Mouse (Mus musculus): ENCODE measurements at regions not wholly inside any gene's neighbourhood (a gene's known extent, or its start where the extent isn't known, plus 50 kb on each side); places are given as distances from the start of the nearest gene placed in this dataset.

DNA sequence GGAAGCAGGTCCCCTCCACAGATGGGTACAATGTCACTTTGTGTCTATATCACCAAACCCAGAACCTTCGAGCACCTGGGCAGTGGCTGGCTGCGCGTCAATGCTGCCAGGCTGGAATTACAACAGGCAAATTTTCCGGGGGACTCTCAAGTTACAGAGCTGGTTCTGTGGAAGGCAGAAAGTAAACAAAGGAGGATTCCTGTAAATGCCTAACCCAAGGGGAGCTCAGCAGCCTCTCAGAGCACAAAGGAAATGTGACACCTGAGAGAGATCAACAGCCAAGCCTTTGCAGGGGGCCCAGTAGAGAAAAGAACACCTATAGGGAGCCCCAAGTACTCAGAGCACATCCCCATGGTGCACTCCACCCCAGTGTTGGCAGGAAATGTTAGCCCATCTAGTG, 70.7 kb downstream of the Setd4 start:
- 8% methylated on average over 4 of the region's 4 CpGs for WGBS
- peaks cover 8% of the 10 kb centered on the region for H3K27me3 ChIP-seq
- ATAC-seq (replicated peaks; ENCODE audit: insufficient number of reproducible peaks, insufficient read depth, low FRiP score, low read depth) = no peak
- no peak overlapping the region for H3K4me3 ChIP-seq
- no peak overlapping the region for H3K9ac ChIP-seq
- no peaks in the 10 kb centered on the region for H3K4me1 ChIP-seq (replicated peaks)
- H3K27ac ChIP-seq = no peak overlapping the region
- no peaks in the 10 kb centered on the region for H3K36me3 ChIP-seq
- no peak overlapping the region for H3K4me2 ChIP-seq
- no peaks in the 10 kb centered on the region for H3K9me3 ChIP-seq (replicated peaks)

DNA sequence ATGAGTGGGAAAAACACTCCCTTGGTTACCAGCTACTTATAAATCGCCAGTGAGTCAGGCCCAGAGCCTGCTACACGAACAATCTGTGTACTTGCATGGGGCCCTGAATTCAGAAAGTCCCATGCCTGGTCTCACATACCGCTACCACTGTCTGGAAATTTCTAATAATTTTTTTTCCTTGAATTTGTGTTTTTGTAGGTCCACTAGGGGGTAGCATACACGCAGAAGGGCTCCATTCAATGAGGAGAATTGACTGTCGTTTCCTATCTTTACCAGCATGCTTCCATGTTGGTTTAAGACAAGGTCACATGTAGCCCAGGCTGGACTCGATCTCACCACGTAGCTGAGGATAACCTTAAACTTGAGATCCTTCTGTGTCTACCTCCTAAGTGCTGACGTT, 71.9 kb downstream of the Setd4 start:
- no peak for ATAC-seq (replicated peaks; ENCODE audit: insufficient number of reproducible peaks, insufficient read depth, low FRiP score, low read depth)
- H3K4me2 ChIP-seq = no peak overlapping the region
- no peaks in the 10 kb centered on the region for H3K9me3 ChIP-seq (replicated peaks)
- no peak overlapping the region for H3K9ac ChIP-seq
- no peak overlapping the region for H3K4me3 ChIP-seq
- H3K27me3 ChIP-seq = peaks cover 10% of the 10 kb centered on the region
- no peaks in the 10 kb centered on the region for H3K4me1 ChIP-seq (replicated peaks)
- H3K27ac ChIP-seq = no peak overlapping the region
- H3K36me3 ChIP-seq = no peaks in the 10 kb centered on the region
- 70% methylated on average over 8 of the region's 8 CpGs for WGBS

- no peaks in the 10 kb centered on the region for H3K4me1 ChIP-seq (replicated peaks)
- WGBS = 66% methylated on average over 2 of the region's 2 CpGs
- no peak overlapping the region for H3K27ac ChIP-seq
- H3K36me3 ChIP-seq = no peaks in the 10 kb centered on the region
- no peak overlapping the region for H3K9ac ChIP-seq
- H3K9me3 ChIP-seq (replicated peaks) = no peaks in the 10 kb centered on the region
- H3K4me3 ChIP-seq = no peak overlapping the region
- H3K4me2 ChIP-seq = no peak overlapping the region
- no peak for ATAC-seq (replicated peaks; ENCODE audit: insufficient number of reproducible peaks, insufficient read depth, low FRiP score, low read depth)
- peaks cover 5% of the 10 kb centered on the region; the same call in 1 of the 2 replicates for H3K27me3 ChIP-seq
Observed at GRCm38 (mm10) chr16:93522485-93522884, 81.4 kb downstream of the Setd4 start.

DNA sequence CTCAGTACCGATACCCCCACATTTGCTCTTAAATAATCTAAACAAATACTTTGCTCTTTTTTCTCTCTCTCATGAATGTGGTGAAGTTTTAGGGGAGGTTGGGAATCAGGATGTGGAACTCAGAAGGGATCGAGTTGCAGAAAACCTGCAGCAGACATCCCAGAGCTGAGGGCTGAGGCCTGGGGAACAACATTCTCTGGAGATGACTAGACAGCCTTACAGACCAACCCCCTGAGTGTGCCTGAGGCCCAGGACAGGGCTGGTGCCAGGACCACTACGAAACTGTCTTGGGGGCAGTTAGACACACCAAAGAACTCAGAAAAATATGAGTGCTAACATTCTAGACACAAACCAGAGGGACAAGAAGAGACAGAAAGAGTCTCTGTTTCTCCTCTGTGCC, 83.4 kb downstream of the Setd4 start:
- no peak overlapping the region for H3K9ac ChIP-seq
- H3K9me3 ChIP-seq (replicated peaks) = no peaks in the 10 kb centered on the region
- H3K27me3 ChIP-seq = peaks cover 2% of the 10 kb centered on the region; the same call in 1 of the 2 replicates
- no peak overlapping the region for H3K4me2 ChIP-seq
- ATAC-seq (replicated peaks; ENCODE audit: insufficient number of reproducible peaks, insufficient read depth, low FRiP score, low read depth) = no peak
- H3K36me3 ChIP-seq = no peaks in the 10 kb centered on the region
- WGBS = 61% methylated on average over 3 of the region's 3 CpGs
- no peak overlapping the region for H3K4me3 ChIP-seq
- no peaks in the 10 kb centered on the region for H3K4me1 ChIP-seq (replicated peaks)
- no peak overlapping the region for H3K27ac ChIP-seq

DNA sequence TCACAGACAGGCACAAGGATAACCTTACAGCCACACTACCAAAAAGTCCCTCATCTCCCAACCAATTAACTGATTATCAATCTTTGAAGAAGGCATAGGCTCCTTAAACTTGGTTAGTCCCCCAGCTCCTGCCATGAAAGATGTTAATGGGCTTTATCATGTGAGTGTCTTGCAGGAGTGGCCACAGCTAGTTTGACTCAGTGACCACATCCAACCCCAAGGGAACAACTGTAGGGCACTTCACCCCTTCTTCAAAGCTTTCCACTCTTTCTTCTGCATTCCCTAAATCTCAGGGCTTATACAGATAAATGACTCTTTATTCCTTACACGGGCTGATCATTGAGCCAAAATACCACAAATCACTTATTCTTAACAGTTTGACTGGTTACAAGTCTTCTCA, 85.2 kb downstream of the Setd4 start:
- Histone ChIP-seq H3K9ac (no peak overlapping the region), H3K4me3 (no peak overlapping the region), H3K4me1 (replicated peaks) (no peaks in the 10 kb centered on the region), H3K27ac (no peak overlapping the region), H3K27me3 (peaks cover 5% of the 10 kb centered on the region; the same call in 1 of the 2 replicates), H3K36me3 (no peaks in the 10 kb centered on the region), H3K4me2 (no peak overlapping the region), H3K9me3 (replicated peaks) (no peaks in the 10 kb centered on the region)
- 65% methylated on average over 1 of the region's 1 CpGs for WGBS
- no peak for ATAC-seq (replicated peaks; ENCODE audit: insufficient number of reproducible peaks, insufficient read depth, low FRiP score, low read depth)

DNA sequence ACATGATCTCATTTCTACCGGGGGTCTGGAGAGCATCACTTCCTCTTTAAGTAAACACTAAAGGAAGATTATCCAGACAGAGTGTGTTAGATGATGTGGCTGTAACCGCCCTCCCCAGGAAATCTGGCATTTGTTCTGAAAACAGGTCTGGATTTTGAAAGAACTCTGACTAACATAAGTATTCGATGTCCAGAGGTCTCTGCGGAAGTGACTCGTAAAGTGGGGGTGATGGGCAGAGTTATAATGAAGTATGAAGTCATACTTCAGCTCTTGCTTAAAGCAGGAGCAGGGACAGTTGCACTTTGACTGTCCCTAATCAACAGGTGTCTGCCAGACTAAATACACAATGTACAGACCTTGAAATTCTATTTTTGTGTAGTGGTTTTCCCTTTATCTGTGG, 87.1 kb downstream of the Setd4 start:
- no peaks in the 10 kb centered on the region for H3K4me1 ChIP-seq (replicated peaks)
- WGBS = 39% methylated on average over 5 of the region's 5 CpGs
- no peak for ATAC-seq (replicated peaks; ENCODE audit: insufficient number of reproducible peaks, insufficient read depth, low FRiP score, low read depth)

DNA sequence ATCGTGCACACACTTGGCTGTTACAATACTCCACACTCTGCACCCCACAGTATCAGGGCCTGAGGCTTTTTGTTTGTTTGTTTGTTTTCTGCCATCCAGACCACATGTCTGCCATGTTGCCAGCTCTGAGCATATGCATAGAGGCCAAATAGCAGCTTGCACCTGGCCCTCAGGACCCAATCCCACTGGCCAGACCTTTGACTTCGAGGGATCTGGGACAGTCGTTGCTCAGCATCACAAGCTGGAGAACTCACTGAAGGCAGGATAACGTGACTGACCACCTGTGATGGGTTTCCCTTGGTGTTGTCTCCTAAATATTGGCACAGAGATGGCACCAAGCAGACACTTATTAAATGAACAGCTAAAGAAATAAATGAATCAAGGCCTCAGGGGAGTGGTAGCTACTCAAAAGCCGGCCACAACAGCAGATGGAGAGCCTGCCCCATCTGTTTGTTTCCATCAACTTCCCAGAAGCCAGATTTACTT, 88.4 kb downstream of the Setd4 start:
- no peaks in the 10 kb centered on the region for H3K4me1 ChIP-seq (replicated peaks)
- no peak overlapping the region for H3K9ac ChIP-seq
- H3K4me2 ChIP-seq = no peak overlapping the region
- no peaks in the 10 kb centered on the region for H3K36me3 ChIP-seq
- H3K27ac ChIP-seq = no peak overlapping the region
- H3K9me3 ChIP-seq (replicated peaks) = no peaks in the 10 kb centered on the region
- H3K4me3 ChIP-seq = no peak overlapping the region
- no peak for ATAC-seq (replicated peaks; ENCODE audit: insufficient number of reproducible peaks, insufficient read depth, low FRiP score, low read depth)
- peaks cover 5% of the 10 kb centered on the region; the same call in 1 of the 2 replicates for H3K27me3 ChIP-seq
- WGBS = 82% methylated on average over 5 of the region's 5 CpGs

More for the DNA sequence above, 87.1 kb downstream of the Setd4 start:
- Histone ChIP-seq H3K27ac (no peak overlapping the region), H3K27me3 (peaks cover 5% of the 10 kb centered on the region; the same call in 1 of the 2 replicates), H3K9ac (no peak overlapping the region), H3K4me2 (no peak overlapping the region), H3K36me3 (no peaks in the 10 kb centered on the region), H3K4me3 (no peak overlapping the region), H3K9me3 (replicated peaks) (no peaks in the 10 kb centered on the region)

DNA sequence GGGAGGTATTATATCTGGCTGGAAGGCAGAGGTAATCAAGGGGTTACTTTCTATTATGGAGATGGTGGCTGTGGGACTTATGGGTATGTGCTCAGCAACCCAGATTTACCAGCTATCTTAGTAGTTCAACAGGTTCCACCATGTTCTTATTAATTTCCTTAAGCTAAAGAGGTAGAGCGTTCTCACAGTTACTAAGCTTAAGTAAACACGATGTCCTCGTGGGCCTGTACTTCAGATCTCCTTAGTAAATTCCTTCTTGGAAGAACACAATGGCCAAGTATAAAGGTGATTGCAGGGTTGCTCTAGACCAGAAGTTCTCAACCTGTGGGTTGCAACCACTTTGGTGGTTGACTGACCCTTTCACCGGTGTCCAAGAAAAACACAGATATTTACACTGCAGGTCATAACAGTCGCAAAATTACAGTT, 90.2 kb downstream of the Setd4 start:
- no peaks in the 10 kb centered on the region for H3K36me3 ChIP-seq
- H3K9ac ChIP-seq = no peak overlapping the region
- no peak overlapping the region for H3K4me3 ChIP-seq
- no peak overlapping the region for H3K4me2 ChIP-seq
- ATAC-seq (replicated peaks; ENCODE audit: insufficient number of reproducible peaks, insufficient read depth, low FRiP score, low read depth) = no peak
- 82% methylated on average over 5 of the region's 5 CpGs for WGBS
- peaks cover 5% of the 10 kb centered on the region; the same call in 1 of the 2 replicates for H3K27me3 ChIP-seq
- no peak overlapping the region for H3K27ac ChIP-seq
- no peaks in the 10 kb centered on the region for H3K9me3 ChIP-seq (replicated peaks)
- H3K4me1 ChIP-seq (replicated peaks) = no peaks in the 10 kb centered on the region

- ATAC-seq (replicated peaks; ENCODE audit: insufficient number of reproducible peaks, insufficient read depth, low FRiP score, low read depth) = no peak
- WGBS = 81% methylated on average over 4 of the region's 4 CpGs
- no peaks in the 10 kb centered on the region for H3K9me3 ChIP-seq (replicated peaks)
- H3K9ac ChIP-seq = no peak overlapping the region
- H3K36me3 ChIP-seq = no peaks in the 10 kb centered on the region
- H3K4me1 ChIP-seq (replicated peaks) = no peaks in the 10 kb centered on the region
- H3K4me3 ChIP-seq = no peak overlapping the region
- H3K4me2 ChIP-seq = no peak overlapping the region
- H3K27ac ChIP-seq = no peak overlapping the region
- peaks cover 5% of the 10 kb centered on the region; the same call in 1 of the 2 replicates for H3K27me3 ChIP-seq
Observed at GRCm38 (mm10) chr16:93511988-93512387, 91.9 kb downstream of the Setd4 start.

DNA sequence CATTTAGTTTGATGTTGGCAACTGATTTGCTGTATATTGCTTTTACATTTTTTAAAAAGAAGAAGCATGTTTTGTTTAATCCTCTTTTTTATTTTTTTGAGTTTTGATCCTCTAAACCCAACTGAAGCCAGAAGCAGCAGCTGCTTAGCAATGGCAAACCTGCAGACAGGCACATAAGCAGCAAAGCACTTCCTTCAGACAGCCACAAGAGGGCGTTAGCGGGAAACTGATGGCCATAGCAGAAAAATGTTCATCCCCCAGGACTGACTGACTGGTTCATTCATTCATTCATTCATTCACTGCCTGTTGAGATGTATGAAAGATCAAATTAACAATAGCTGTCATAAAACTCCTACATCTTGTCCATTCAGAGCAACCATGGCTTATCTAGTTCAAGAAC, 92.3 kb downstream of the Setd4 start:
- H3K9me3 ChIP-seq (replicated peaks) = no peaks in the 10 kb centered on the region
- peaks cover 5% of the 10 kb centered on the region; the same call in 1 of the 2 replicates for H3K27me3 ChIP-seq
- no peak overlapping the region for H3K9ac ChIP-seq
- 0% methylated on average over 2 of the region's 2 CpGs for WGBS
- no peak overlapping the region for H3K4me2 ChIP-seq
- no peak overlapping the region for H3K27ac ChIP-seq
- no peaks in the 10 kb centered on the region for H3K4me1 ChIP-seq (replicated peaks)
- no peak overlapping the region for H3K4me3 ChIP-seq
- ATAC-seq (replicated peaks; ENCODE audit: insufficient number of reproducible peaks, insufficient read depth, low FRiP score, low read depth) = no peak
- H3K36me3 ChIP-seq = no peaks in the 10 kb centered on the region

DNA sequence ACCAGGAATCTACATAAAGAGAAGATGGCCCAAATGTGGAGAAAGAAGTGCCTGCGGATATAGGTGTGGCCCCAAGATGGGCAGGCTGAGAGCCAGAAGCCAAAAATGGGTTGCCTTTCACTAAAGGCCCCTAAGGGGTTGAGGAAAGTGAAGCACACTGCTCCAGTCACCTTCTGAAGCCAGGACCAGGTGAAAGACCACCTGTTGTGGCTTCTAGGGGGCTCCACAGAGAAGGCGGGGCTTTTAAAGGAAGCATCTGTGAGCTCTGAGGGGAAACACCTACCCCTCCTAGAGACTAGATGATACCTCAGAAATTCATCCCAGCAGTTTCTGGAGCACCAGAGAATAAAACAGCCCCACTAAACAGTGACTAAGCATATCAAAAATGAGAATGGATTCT, 105.1 kb downstream of the Setd4 start:
- H3K4me1 ChIP-seq (replicated peaks) = no peaks in the 10 kb centered on the region
- H3K4me3 ChIP-seq = no peak overlapping the region
- H3K27ac ChIP-seq = no peak overlapping the region
- 83% methylated on average over 2 of the region's 2 CpGs for WGBS
- no peak for ATAC-seq (replicated peaks; ENCODE audit: insufficient number of reproducible peaks, insufficient read depth, low FRiP score, low read depth)
- no peak overlapping the region for H3K4me2 ChIP-seq
- no peaks in the 10 kb centered on the region for H3K36me3 ChIP-seq
- no peaks in the 10 kb centered on the region for H3K27me3 ChIP-seq
- peaks cover 7% of the 10 kb centered on the region for H3K9me3 ChIP-seq (replicated peaks)
- H3K9ac ChIP-seq = no peak overlapping the region

DNA sequence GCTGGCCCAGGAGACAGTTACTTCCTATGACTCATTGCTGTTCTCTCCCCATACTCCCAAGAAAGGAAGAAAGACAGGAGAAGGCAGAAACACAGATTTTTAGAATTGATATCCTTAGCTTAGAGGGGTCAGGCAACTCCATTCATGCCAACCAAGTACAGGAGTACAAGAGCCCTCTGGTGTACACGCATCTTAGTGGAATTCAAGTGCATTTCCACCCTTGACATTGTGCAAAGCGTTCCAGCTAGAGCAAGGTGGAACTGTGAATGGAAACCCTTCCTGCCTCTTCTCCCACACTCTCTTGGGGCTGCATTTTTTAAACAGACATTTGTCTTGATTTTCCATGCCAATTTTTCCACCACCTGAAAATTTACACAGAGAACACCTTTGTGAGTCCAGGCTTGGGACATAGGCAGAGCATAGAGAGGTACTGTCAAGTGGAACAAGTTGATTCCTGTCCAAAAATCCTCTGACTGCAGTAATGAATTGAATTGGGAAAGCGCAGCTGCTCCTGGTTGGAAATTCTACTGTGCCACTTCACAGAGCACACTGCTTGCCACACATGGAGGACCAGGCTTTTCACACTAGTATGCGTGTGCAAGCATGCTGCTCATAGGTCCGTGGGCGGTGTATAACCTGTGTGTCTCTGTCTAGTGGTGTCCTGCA, 110.4 kb downstream of the Setd4 start:
- Histone ChIP-seq H3K9me3 (replicated peaks) (no peaks in the 10 kb centered on the region), H3K36me3 (no peaks in the 10 kb centered on the region), H3K27me3 (no peaks in the 10 kb centered on the region), H3K9ac (no peak overlapping the region), H3K27ac (no peak overlapping the region), H3K4me2 (no peak overlapping the region), H3K4me1 (replicated peaks) (no peaks in the 10 kb centered on the region), H3K4me3 (no peak overlapping the region)
- WGBS = 72% methylated on average over 6 of the region's 6 CpGs
- ATAC-seq (replicated peaks; ENCODE audit: insufficient number of reproducible peaks, insufficient read depth, low FRiP score, low read depth) = no peak

Data from heart, embryonic 15.5 days (tissue).